In the genomic region with DNA sequence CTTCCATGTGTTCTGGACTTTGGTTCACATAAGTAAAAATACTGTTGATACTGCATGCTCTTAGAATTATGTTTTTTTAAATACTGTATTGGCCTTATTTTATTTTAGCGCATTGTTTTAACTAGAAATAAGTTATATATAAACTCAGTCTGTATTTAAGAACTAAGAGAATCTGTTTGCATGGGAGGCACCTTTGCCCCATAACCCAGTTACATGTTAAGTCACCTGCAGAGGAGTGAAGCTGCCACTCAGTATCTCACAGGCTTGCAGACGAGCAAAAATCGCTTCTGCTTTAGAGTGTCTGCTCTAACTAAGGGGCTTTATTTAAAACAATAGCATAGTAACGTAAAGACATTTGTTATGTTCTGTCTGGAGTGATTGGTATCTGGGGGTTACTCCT, we compare ENCODE assay signal across 21 mouse cellular contexts. TPM values are rescaled to one million over a fixed set of nuclear protein-coding genes. Genes with fewer than 3 reads are reported as not detected.
"Had no signal": no experiment of that assay in that cellular context is flagged by ENCODE, and none has a peak within 500 bp of the region (broad histone marks: within the 10 kb centered on the region; RNA-seq: fewer than 3 reads in every experiment).

No protein-coding gene starts in this region.

- ATAC-seq: inflammation-experienced regulatory T-cells, adult 6 months; intestine, embryonic 16.5 days; lung, postnatal 0 days; midbrain, embryonic 13.5 days; midbrain, embryonic 16.5 days had no signal

- H3K9ac ChIP-seq: liver, embryonic 14.5 days; lung, embryonic 14.5 days; midbrain, embryonic 13.5 days; neural tube, embryonic 13.5 days; stomach, embryonic 15.5 days had no signal

- H3K9me3 ChIP-seq: megakaryocyte, embryonic 14.5 days; midbrain, embryonic 10.5 days; midbrain, embryonic 13.5 days; neural tube, embryonic 13.5 days; stomach, embryonic 15.5 days had no signal

- H3K4me2 ChIP-seq: lung, embryonic 14.5 days; midbrain, embryonic 13.5 days; neural tube, embryonic 13.5 days; stomach, embryonic 15.5 days had no signal

- DNase-seq: layer of hippocampus, postnatal 36 days; lung, embryonic 14.5 days; retina, postnatal 1 day; right cerebral cortex, postnatal 25 days; spleen, adult 18-20 months; thymus, postnatal 25 days had no signal

- H3K27ac ChIP-seq: hindbrain, postnatal 0 days; kidney, postnatal 0 days; left cerebral cortex, adult 2 months; liver, embryonic 14.5 days; midbrain, embryonic 10.5 days; midbrain, embryonic 13.5 days; neural tube, embryonic 13.5 days; stomach, embryonic 15.5 days had no signal

- H3K27me3 ChIP-seq: megakaryocyte, embryonic 14.5 days; midbrain, embryonic 13.5 days; neural tube, embryonic 13.5 days; stomach, embryonic 15.5 days had no signal

- H3K4me3 ChIP-seq: left cerebral cortex, adult 2 months; megakaryocyte, embryonic 14.5 days; midbrain, embryonic 10.5 days; midbrain, embryonic 13.5 days; myocyte; neural tube, embryonic 13.5 days; stomach, embryonic 15.5 days had no signal

- H3K4me1 ChIP-seq: midbrain, embryonic 10.5 days; midbrain, embryonic 13.5 days; stomach, embryonic 15.5 days had no signal

RNA-seq across cellular contexts. Expression of a gene that starts 51.4 kb away (rescaled TPM):
- total RNA-seq: monocyte, adult 5-6 weeks had no signal
